Mouse (Mus musculus) thymus, postnatal 25 days (tissue): ENCODE data around the gene Ppp1r12c.
"Not testable (repeated sequence)": the region's sequence is repeated elsewhere in the genome, so short reads cannot be mapped to it uniquely, and the experiment has no call there.

Experiments used
- DNase-seq: peaks from one replicate; pipeline ENCODE4 v3.0.0; 2022

Gene Ppp1r12c

DNA sequence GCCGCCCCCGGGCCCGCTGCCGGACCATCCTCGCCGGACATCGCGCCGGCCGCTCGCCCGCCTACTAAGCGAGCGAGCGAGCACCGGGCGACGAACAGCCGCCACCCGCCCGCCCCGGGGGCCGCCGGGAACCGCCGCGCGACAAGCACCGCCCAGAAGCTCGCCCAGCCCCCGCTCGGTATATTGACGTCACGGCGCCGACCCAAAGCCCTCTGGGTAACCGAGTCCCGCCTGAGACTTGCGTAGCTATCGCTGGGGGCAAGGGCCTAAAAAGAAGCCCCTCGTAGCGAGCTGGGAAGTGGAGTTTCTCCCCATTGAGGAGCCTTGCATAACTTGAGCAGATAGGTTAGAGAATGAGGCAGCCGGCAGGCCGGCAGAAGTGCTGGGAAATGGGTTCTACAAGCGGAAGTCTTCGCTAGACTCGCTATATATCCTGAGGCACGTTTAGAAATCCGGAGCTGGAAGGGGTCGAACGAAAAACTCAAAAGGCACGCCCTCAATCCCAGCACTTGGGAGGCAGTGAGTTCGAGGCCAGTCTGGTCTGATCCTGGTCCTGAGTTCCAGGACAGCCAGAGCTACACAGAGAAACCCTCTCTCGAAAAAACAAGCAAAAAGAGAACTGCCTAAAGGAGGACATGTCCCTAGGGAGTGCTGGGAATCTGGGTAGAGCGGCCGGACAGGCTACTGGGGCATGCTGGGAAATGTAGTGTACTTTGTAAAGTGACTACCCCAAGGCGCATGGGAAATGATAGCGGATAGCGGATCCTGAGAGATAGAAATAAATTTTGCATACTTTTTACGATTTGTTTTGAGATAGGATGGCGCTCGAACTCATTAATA is at the start of gene Ppp1r12c:
Gene Ppp1r12c, minus strand, starts transcription at position 123 of the 840 bp plus-strand sequence.
- DNase-seq: peak; percentile 96

DNA sequence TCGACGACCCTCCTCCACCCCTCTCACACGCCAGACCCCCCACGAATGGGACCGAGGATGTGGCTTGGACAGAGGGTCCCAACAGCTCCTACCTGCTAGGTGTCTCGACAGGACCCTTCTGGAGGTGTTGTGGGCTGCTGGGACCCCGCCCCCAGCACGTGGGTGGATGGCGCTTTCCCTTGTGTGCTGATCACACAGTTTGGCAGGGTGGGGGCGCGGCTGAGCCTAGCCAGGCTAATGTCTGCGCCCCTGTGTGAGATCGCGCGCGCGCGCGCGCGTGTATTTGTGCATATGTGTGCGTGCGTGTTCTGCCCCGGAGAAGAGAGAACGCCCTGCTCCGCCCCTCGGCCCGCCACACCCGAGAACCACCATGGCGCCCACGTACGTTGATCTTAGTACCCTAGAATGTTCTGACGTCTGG is 45.8 kb upstream of the Ppp1r12c start, which contains the start of gene Syt5:
Gene Syt5, minus strand, starts transcription at position 321 of the 421 bp plus-strand sequence.
- DNase-seq: no peak

DNA sequence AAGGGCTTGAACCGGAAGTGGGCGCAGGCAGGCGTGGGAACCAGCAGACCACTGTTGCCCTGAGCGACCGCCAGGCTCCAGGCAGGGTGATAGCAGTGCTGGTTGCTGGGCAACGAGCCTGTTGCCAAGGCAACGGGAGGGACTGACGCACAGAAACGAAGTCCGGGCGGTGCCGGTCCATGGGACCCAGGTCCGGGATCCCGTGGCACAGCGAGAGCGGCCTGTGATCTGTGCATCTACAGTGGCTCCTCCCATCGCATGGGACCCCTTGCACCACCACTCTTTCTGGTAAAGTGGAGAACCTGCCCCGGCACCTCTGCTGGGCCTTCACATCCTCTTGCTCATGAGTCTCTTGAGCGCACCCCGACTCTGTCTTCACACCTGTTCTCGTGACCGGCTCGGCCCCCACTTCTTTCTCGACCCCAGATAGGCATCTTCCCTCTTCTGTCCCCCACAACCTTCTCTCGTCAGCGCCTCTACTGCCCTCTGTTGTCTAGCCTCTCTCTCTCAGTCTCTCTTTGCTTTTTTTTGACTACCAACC is 45.2 kb upstream of the Ppp1r12c start:
- no peak for DNase-seq

DNA sequence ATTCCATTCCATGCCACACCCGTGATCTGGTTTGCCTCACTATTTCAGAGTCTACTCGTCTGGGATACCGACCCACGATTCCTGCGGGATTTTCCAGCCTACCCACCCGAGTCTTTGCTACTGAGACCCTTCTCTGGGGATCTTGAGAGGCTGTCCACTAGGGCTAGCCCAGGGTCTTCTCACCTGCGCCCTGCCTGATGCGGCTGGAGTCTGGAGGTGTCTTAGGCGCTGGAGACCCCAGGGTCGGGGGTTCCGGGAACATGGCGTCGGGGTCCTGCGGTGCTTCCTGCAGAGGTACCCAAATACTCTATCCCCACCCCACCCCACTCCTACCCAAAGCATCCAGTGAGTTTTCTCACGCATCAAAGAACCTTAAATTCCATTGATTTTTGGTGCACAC is 44.6 kb upstream of the Ppp1r12c start:
- DNase-seq: no peak

DNA sequence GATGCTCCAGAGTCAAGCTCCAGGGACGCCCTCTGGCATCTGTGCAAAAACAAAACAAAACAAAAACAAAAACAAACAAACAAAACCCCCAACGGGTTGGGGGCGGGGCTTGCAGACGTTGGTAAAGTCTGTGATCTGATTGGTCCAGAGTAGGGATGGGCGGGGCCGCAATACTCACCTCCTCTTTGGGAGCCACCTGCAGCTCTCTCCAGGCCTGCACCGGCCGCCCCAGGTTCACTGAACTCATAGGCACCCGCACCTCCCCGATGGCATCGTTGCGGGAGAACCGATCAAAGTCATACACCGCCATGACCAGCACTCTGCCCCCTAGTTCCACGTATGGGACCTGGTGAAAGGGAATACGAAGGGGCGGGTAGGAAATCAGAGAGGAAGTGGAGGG is 40.5 kb upstream of the Ppp1r12c start:
- DNase-seq: peak; percentile 21

DNA sequence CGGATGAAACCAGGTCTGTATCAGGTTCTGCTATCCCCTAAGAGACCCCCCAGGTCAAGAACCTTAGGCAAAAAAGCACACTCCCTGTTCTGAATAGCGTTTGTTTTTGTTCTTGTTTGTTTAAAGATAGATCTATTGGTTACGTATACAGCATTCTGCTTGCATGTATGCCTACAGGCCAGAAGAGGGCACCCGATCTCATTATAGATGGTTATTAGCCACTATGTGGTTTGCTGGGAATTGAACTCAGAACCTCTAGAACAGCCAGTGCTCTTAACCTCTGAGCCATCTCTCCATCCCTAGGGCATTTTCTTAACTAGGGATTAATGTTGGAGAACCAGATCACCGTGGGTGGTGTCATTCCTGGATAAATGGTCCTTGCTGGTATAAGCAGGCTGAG is 39.9 kb upstream of the Ppp1r12c start:
- no peak for DNase-seq

DNA sequence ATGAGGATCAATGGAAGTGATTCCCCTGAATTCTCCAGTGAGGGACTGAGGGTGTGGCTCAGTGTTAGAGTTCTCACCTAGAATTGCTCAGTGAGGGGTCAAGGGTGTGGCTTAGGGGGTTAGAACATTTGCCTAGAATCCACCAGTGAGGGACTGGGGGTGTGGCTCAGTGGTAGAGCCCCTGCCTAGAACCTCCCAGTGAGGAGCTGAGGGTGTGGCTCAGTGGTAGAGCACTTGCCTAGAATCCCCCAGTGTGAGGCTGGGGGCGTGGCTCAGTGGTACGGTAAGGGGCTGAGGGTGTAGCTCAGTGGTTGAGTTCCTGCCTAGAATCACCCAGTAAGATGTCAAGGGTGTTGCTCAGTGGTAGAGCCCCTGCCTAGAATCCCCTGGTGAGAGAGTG is 37.5 kb upstream of the Ppp1r12c start:
- no peak for DNase-seq

DNA sequence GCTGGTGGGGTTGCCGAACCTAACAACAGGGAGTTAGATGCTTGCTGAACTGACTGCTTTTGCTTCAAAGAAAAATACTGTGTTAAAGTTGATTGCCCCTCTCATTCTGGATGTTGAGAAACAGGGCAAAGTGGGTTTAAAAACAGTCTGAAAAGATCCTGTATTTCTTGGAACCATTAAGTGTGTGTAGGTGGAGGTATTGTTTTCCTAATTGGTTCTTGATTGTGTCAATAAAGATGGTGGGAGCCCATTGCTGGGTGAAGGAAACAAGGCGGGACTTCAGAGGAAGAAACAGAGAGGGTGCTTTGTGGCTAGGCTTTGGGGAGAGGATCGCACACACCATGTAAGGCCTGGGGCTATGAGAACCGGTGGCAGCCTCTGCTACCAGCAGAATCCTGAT is 35.7 kb upstream of the Ppp1r12c start:
- no peak for DNase-seq

DNA sequence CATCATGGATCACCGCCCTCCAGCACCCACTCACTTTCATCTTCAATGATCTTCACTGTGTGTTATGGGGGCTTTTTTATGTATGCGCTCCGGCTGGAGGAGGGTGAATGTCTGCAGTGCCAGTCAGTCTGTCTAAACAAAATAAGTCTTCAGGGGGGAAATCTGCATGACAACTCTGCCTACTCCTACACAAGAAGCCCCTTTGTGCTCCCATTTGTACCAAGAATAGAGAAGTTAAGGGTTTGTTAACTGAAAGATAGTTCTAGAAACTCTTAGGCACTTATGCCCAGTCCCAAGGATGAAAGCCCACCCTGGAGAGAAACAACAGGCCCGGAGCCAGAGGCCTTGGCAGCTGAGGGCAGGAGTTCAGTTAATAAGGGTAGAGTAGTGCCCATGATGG is 34.9 kb upstream of the Ppp1r12c start:
- DNase-seq: no peak

DNA sequence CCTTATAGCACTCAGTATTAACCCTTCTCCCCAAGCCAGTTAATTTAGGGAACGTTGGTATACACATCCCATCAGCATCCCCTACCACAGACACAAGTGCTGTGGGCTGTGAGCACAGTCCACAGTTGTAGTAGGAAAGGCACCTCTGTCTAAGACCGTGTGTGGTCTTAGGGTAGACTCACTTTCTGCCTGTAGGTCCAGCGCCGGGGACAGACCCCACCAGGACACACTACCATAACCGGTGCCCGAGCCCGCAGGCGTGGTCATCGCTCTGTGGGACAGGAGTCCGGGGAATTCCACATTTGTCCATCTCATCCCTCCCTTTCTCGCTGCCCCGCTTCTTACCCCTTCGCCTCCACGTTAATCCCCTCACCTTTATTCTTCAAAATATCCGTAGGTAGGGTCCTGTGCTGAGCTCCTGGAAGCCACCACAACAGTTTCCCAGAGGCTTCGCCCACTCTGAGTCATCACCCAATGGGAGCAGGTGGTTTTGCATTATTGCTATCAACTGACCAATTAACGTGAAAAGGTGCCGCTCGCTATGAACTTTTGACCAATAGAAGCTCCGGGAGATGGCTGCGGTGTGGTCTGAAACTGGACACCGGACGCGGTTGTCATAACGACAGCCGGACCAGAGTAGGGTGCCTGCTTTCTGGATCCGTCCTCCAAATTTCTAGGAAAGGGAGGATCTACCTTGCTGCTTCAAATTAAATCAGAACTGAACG is 30.7 kb upstream of the Ppp1r12c start, which contains the start of gene Dnaaf3:
Gene Dnaaf3, minus strand, starts transcription at position 449 of the 725 bp plus-strand sequence.
- DNase-seq: no peak

DNA sequence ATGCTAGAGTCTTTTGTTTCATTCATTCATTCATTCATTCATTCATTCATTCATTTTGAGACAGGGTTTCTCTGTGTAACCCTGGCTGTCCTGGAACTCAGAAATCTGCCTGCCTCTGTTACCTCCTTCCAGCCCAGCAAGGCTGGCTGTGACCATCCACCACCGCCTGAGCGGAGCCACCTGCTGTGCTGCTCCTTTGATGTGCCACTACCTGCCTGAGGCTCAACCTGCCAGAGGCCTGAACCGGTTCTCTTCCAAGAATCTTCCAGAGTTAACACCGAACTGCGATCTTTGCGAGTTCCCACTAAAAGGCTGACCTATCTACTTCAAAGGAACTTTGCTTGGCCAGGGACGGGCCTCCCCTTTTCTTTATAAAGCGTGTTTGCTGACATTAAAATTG is 28.7 kb upstream of the Ppp1r12c start:
- DNase-seq: not testable (repeated sequence)

DNA sequence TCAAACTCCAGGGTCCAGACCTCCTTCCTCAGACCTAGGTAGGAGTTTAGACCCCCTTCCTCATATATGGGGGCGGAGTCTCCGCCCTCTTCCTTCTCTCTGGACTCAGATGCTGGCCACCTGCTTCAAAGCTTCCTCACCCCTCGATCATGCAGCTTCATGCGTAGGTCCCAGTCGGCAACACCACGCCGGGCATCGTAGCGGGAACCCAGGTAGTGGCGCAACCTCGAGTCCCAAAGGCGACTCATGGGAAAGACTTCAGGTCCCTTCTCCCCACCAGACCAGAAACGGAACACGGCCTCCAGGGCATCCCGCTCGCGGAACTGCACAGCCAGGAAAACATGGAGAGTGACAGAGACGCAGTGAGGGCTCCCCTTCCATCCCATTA is 25.8 kb upstream of the Ppp1r12c start:
- no peak for DNase-seq

DNA sequence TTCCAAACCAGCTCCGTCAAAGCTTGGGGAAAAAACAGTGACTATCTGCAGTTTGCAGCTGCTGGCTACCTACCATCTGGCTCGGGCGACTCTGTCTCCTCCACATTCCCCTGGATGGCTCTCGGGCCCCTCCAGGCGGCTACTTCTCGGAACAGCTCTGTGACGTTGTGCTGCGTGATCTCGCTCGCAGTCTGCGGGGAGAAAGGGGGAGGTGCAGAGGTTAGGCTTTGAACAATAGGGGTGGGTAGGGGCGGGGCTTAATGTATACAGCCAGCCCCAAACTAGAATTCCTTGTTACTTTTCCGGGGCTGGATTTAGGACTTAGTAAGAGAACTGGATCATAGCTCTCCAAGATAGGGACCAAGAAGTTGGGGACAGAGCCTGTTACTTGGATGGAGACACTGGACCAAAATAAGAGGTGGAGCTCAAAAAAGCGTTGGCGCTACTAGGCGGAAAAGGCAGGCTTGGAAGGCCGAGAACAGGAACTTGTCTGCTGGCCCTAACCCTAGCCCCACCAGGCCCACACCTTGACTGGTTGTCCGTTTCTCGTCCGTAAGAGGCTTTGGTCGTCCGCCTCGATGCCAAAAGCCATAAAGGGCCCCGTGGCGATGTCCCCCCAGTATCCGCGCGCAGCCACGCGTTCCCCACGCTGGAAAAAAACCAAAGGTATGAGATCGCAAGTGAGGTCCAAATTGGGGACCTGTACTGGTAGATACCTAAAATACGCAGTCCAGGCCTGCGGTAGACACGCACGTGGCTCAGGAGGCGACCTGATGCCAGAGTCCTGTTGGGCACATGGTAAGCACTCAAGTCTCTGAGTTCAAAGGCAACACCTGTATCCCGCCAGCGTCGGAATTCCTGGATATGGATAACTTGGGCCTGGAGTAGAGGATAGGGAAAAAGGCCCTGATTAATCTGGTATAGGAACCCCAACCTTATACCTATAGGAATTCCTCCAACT is 25.1 kb upstream of the Ppp1r12c start:
- peak; percentile 76 for DNase-seq

DNA sequence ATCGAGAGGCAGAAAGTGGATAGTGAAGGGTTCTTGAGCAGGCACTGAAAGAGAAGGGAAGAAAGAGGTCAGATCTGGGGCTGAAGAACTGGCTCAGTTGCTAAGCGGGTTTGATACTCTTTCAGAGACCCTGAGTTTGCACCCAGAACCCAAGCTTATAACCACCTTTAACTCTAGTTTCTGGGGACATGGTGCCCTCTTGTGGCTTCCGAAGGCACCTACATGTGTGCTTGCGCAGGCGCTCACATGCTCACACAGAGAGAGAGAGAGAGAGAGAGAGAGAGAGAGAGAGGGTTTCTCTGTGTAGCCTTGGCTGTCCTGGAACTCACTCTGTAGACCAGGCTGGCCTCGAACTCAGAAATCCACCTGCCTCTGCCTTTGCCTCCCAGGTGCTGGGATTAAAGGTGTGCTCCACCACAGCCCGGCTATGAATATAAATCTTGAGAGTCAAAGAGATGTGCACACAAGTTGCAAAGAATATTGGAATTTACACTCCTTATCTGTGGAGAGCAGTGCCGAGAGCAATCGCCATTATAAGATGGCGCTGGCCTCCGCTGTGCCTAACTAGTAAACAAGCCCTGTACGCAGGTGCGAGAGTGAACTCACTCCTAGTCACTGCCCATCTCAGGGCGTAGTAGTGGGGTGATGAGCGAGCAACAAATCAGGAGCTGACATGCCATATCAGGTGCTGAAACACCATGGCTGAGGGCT is 22.9 kb upstream of the Ppp1r12c start, which contains the start of gene Tnni3:
Gene Tnni3, minus strand, starts transcription at position 18 of the 711 bp plus-strand sequence.
- peak; percentile 61 for DNase-seq

DNA sequence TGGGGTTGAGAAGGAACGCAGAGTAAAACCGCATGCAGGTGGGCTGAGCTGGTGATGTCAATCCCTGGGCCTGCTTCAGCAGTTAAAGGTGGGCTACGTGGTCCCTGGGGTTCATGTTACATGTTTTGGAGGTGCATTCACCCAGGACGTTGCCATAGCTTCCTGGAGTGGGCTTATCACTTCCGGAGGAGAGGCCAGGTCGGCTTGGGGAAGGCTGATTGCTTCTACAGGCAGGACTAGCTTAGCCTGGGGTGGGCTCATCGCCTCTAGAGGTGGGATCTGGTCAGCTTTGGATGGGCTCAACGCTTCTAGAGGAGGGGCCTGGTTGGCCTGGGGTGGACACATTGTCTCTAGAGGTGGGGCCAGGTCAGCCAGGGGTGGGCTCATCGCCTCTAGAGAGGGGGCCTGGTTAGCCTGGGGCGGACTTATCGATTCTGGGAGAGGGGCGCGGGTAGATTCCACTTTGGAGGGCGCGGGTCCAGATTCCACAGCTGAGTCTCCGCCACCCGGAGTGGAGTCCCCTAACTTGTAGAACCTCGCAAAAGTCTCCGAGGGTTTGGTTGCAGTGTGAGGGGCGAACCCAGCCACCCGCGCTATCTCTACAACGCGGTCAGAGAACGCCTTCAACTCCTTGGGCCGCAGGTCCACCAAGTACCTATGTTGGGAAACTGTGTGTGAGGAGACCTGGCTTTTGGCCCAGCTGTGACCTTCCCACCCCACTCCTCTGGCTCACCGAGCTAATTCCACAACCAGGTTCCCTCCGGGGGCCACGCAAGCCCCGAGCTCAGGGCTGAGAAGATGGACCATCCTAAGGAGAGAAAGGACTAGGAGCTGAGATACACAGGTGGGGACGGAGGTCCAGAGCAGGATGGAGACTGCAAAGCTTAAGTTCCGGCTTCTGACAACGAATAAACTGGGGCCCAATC is 22.0 kb upstream of the Ppp1r12c start:
- DNase-seq: no peak

DNA sequence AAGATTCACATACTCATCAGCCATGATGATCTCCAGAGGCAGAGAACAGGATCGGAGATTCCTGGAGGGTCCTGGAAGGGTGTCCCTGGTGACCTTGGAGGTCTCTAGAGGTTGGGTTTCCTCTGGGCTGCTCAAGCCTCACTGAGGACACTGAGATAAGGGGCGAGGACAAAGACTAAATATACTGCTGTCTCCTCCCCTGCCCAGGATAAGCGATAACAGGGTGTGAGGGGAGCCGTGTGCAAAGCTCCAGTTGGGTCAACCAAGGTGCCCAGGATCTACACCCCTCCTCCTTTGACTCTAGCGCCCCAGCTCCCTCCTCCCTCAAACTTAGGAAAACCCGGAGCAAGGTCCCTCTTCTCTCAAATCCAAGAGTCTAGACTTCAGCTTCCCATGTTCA is 20.8 kb upstream of the Ppp1r12c start:
- no peak for DNase-seq

DNA sequence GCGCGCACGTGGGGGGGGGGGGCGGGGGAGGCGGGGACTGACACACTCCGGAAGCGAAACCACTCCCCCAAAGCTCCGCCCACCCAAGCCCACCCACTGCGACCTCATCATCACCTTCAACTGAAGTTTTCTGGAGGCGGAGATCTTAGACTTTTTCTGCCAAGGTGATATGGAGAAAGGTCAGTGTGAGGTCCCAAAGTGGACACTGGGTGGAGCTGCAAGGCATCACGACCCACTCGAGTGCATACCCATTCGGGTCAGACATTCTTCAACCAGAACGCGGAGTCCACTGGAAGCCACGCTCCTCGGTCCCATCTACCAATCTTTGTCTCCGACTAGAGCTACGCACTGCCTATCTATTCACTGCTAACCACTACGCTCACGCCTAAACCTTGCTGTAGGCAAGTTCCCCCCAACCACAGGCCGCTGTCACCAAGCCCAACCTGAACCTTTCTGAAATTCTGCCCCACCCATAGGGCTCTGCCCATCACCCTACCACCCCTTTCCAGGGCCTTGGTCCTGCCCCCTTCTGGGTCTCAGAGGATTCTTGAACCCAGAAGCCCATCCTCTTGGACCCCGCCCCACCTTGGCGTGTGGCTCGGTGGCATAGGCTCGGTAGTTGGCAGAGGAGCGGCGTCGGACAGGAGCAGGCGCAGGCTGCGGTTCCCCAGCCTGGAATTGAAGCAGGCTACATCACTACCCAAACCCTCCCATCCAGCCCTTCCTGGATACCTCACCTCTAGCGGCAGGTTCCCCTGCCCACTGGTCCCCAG is 19.9 kb upstream of the Ppp1r12c start:
- DNase-seq: peak; percentile 23

DNA sequence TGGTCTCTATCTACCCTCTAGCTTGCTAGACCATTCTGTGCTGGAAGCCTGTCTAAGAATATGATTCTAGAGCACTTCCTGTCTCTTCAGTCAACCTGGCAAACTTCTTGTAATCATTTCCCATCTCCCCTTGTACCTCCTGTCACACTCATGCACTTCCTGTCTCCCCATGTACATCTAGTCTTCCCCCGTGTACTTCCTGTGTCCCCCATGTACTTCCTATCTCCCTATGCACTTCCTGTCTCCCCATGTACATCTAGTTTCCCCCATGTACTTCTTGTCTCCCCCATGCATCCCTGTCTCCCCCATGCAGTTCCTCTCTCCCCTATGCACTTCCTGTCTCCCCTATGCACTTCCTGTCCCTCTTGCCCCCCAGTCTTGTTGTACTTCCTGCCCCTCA is 17.0 kb upstream of the Ppp1r12c start:
- DNase-seq: peak; percentile 21

DNA sequence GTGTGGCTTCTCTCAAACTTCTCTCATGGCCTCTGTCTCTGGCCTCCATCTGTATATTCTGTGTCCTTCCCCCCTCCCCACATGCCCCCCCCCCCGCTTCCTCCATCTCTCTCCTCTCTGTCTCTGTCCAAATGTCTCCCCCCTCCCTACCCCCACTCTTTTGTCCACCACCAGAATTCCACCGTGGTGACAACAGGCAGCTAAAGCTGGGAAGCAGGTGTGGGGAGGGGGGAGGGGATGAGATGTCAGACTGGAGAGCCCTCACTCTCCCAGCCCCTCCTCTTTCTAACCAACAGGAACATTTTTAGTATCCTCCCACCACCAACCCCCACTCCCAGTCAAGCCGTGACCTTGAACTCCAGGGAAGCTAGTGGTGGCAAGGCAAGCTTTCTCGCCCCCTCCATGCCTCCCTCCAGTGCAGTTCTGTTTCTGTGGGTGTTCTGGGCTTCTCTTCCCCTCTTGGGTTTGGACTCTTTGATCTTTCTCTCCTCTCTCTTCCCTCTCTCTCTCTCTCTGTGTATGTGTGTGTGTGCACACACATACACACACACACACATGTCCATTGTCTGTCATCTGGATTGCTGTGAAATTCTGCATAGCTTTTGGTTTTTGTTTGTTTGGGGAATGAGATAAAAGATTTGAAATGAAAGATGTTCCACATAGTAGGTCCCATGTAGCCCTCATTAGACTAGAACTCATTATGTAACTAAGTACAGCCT is 15.0 kb upstream of the Ppp1r12c start, which contains the start of gene Tnnt1:
Gene Tnnt1, minus strand, starts transcription at position 51 of the 719 bp plus-strand sequence.
- DNase-seq: no peak
